Mouse (Mus musculus) cerebellum, adult 2 months (tissue): Measurements from ENCODE around the gene Pbrm1.

Experiments used
- CTCF ChIP-seq: fragments of 200-500 bp; IDR thresholded peaks from 2 replicates; pipeline ENCODE4 v1.5.1; 2011; ENCODE audit warnings: low read depth, mild to moderate bottlenecking, control low read depth, low read length, moderate library complexity, borderline replicate concordance; ENCODE audit not compliant: insufficient read depth
- POLR2A ChIP-seq: fragments of 200-500 bp; IDR thresholded peaks from 2 replicates; pipeline ENCODE4 v1.6.1; 2011; ENCODE audit warnings: low read length, control low read depth, borderline replicate concordance; ENCODE audit not compliant: insufficient read depth

- TF ChIP-seq CTCF (no peak), POLR2A (no peak)
These were observed 113.6 kb downstream of the Pbrm1 start for GRCm38 (mm10) chr14:31132491-31132975.
